Mouse (Mus musculus) ES-E14 (cell line): ENCODE measurements around the gene Cnot6. TPM values are rescaled to one million over a fixed set of nuclear protein-coding genes. Genes with fewer than 3 reads are reported as not detected.

ENCODE experiments used
- DNase-seq: peaks from one replicate; pipeline ENCODE4 v3.0.0-alpha.2; 2013; ENCODE audit warnings: low read depth, low spot score
- H3K27ac ChIP-seq: 2 replicates; pipeline ENCODE4 v1.5.1; 2012; ENCODE audit warnings: low read depth, mild to moderate bottlenecking, low read length, moderate library complexity, mixed read lengths; ENCODE audit not compliant: poor library complexity, insufficient read depth, severe bottlenecking
- H3K36me3 ChIP-seq: 2 replicates; pipeline ENCODE4 v1.6.1; 2012; ENCODE audit warnings: mild to moderate bottlenecking, low read length, moderate library complexity, mixed read lengths; ENCODE audit not compliant: control insufficient read depth, poor library complexity, insufficient read depth, severe bottlenecking
- H3K4me1 ChIP-seq, 2 experiments: fragments of 150-350 bp in 1 of 2; sonication (generic) in 1 of 2; 2 replicates each; pipeline ENCODE4 v1.6.1; 2012; ENCODE audit warnings: low read length in 2 of 2, mild to moderate bottlenecking in 1 of 2, mixed read lengths in 1 of 2; ENCODE audit not compliant: control insufficient read depth in 2 of 2, insufficient read depth in 2 of 2, poor library complexity in 1 of 2
- H3K4me3 ChIP-seq, 2 experiments: fragments of 150-350 bp in 1 of 2; sonication (generic) in 1 of 2; 2 replicates each; pipeline ENCODE4 v1.5.1; 2012; ENCODE audit warnings: low read length in 2 of 2, low read depth in 1 of 2, mild to moderate bottlenecking in 1 of 2, mixed read lengths in 1 of 2; ENCODE audit not compliant: insufficient read depth in 1 of 2, poor library complexity in 1 of 2, severe bottlenecking in 1 of 2
- H3K9ac ChIP-seq: 2 replicates; pipeline ENCODE4 v1.6.1; 2012; ENCODE audit warnings: low read depth, mild to moderate bottlenecking, low read length, mixed read lengths; ENCODE audit not compliant: poor library complexity, insufficient read depth, severe bottlenecking
- H3K9me3 ChIP-seq: fragments of 150-350 bp; sonication (generic); 2 replicates; pipeline ENCODE4 v1.6.1; 2012; ENCODE audit warnings: low read depth, mild to moderate bottlenecking, low read length; ENCODE audit not compliant: control insufficient read depth, insufficient read depth
- CHD2 ChIP-seq: IDR thresholded peaks from 2 replicates; pipeline ENCODE4 v1.6.1; 2014; ENCODE audit warnings: mild to moderate bottlenecking, low read depth, low read length, inconsistent platforms
- HCFC1 ChIP-seq: IDR thresholded peaks from 2 replicates; pipeline ENCODE4 v1.6.1; 2012; ENCODE audit warnings: low read length, inconsistent platforms, borderline replicate concordance; ENCODE audit not compliant: insufficient read depth
- MAFK ChIP-seq: IDR thresholded peaks from 2 replicates; pipeline ENCODE4 v1.6.1; 2014; ENCODE audit warnings: mild to moderate bottlenecking, low read depth, low read length, inconsistent platforms; ENCODE audit not compliant: insufficient read depth
- ZC3H11A ChIP-seq: IDR thresholded peaks from 2 replicates; pipeline ENCODE4 v1.6.1; 2012; ENCODE audit warnings: low read depth, mild to moderate bottlenecking, inconsistent platforms, low read length, borderline replicate concordance
- ZNF384 ChIP-seq: IDR thresholded peaks from 2 replicates; pipeline ENCODE4 v1.6.1; 2012; ENCODE audit warnings: low read depth, low read length, inconsistent platforms
- in situ Hi-C, 2 experiments: fragments of 600-800 bp; cut with MboI; formaldehyde crosslinking; loops; one replicate each; pipeline ENCODE4 v1.15.1; 2025; ENCODE audit warnings: low sequenced_read_pairs in 2 of 2, inconsistent platforms in 1 of 2; ENCODE audit not compliant: unreplicated experiment in 2 of 2
- total RNA-seq: library from RNA; depleted of rRNA; stranded (reverse); fragments of 300-350 nt; gene quantifications from 2 replicates; pipeline ENCODE4 v1.2.3, GENCODE M21; 2012; rRNA removed

Gene Cnot6
- total RNA-seq, 1 experiment, result 45.8 TPM

GRCm38 (mm10) chr11:49631154-49631553 is 81.4 kb downstream of the Cnot6 start:
- H3K4me1 ChIP-seq, result peaks cover 0 to 3% of the 10 kb centered on the region in 2 experiments; a peak in 1 of 4 replicates
- TF ChIP-seq HCFC1, result no peak
- TF ChIP-seq CHD2, result no peak
- TF ChIP-seq ZC3H11A, result no peak
- TF ChIP-seq ZNF384, result no peak
- no peak for TF ChIP-seq MAFK

GRCm38 (mm10) chr11:49626748-49627147 is 85.8 kb downstream of the Cnot6 start:
- TF ChIP-seq MAFK (no peak), CHD2 (no peak), ZC3H11A (no peak), HCFC1 (no peak), ZNF384 (no peak)
- Histone ChIP-seq H3K9me3 (no peaks in the 10 kb centered on the region), H3K9ac (no peak overlapping the region), H3K27ac (no peak overlapping the region), H3K36me3 (no peaks in the 10 kb centered on the region), H3K4me1 (peaks cover 0 to 5% of the 10 kb centered on the region in 2 experiments; a peak in 1 of 4 replicates), H3K4me3 (no peak overlapping the region)
- no peak for DNase-seq
- in situ Hi-C loops, result no loop called here

More at GRCm38 (mm10) chr11:49631154-49631553, 81.4 kb downstream of the Cnot6 start:
- H3K36me3 ChIP-seq, result no peaks in the 10 kb centered on the region
- no peak for DNase-seq
- no peak overlapping the region for H3K4me3 ChIP-seq
- no peaks in the 10 kb centered on the region for H3K9me3 ChIP-seq
- H3K9ac ChIP-seq, result no peak overlapping the region
- no peak overlapping the region for H3K27ac ChIP-seq
- in situ Hi-C loops, result no loop called here

GRCm38 (mm10) chr11:49625863-49626262 is 86.7 kb downstream of the Cnot6 start:
- H3K27ac ChIP-seq, result no peak overlapping the region
- peak overlapping the region in 1 of 2 experiments; percentile 24; a peak in 1 of 4 replicates for H3K4me3 ChIP-seq
- no peak for TF ChIP-seq CHD2
- no peak for TF ChIP-seq HCFC1
- no peak for TF ChIP-seq ZC3H11A
- no peaks in the 10 kb centered on the region for H3K9me3 ChIP-seq
- no peak for DNase-seq
- H3K9ac ChIP-seq, result no peak overlapping the region
- H3K4me1 ChIP-seq, result peaks cover 0 to 5% of the 10 kb centered on the region in 2 experiments; a peak in 1 of 4 replicates
- in situ Hi-C loops, result no loop called here
- no peaks in the 10 kb centered on the region for H3K36me3 ChIP-seq

GRCm38 (mm10) chr11:49624156-49624555 is 88.4 kb downstream of the Cnot6 start:
- Histone ChIP-seq H3K9ac (no peak overlapping the region), H3K27ac (no peak overlapping the region), H3K9me3 (no peaks in the 10 kb centered on the region), H3K36me3 (no peaks in the 10 kb centered on the region), H3K4me1 (peaks cover 0 to 5% of the 10 kb centered on the region in 2 experiments; a peak in 1 of 4 replicates), H3K4me3 (no peak overlapping the region)
- DNase-seq, result no peak
- in situ Hi-C loops, result no loop called here
- TF ChIP-seq CHD2 (no peak), HCFC1 (no peak), MAFK (no peak), ZC3H11A (no peak), ZNF384 (no peak)

GRCm38 (mm10) chr11:49621953-49622352 is 90.6 kb downstream of the Cnot6 start:
- Histone ChIP-seq H3K36me3 (no peaks in the 10 kb centered on the region), H3K4me1 (peaks cover 0 to 5% of the 10 kb centered on the region in 2 experiments; a peak in 1 of 4 replicates), H3K9ac (no peak overlapping the region), H3K27ac (no peak overlapping the region), H3K9me3 (no peaks in the 10 kb centered on the region), H3K4me3 (no peak overlapping the region)
- DNase-seq, result no peak
- in situ Hi-C loops, result no loop called here
- TF ChIP-seq ZNF384, result no peak
- TF ChIP-seq CHD2, result no peak
- no peak for TF ChIP-seq HCFC1
- TF ChIP-seq MAFK, result no peak
- no peak for TF ChIP-seq ZC3H11A

Other genes with a start within 250 kb of the Cnot6 start
- not detected in 2 replicates for gene Olfr1386, start 247.7 kb downstream of the Cnot6 start, total RNA-seq
- 0.04 and 0.26 TPM in 2 replicates for gene Olfr1385, start 223.7 kb downstream of the Cnot6 start, total RNA-seq
- gene Olfr1384, start 206.0 kb downstream of the Cnot6 start, total RNA-seq, result not detected in 2 replicates
- gene Olfr1383, start 193.1 kb downstream of the Cnot6 start, total RNA-seq, result not detected in 2 replicates
- gene Olfr1382, start 184.5 kb downstream of the Cnot6 start, total RNA-seq, result not detected in 2 replicates
- not detected in 2 replicates for gene Olfr1381, start 169.3 kb downstream of the Cnot6 start, total RNA-seq
- not detected in 2 replicates for gene Olfr1380, start 155.8 kb downstream of the Cnot6 start, total RNA-seq
- 4.3 and 6.7 TPM in 2 replicates for gene Flt4, start 103.5 kb downstream of the Cnot6 start, total RNA-seq
- 1.4 and 1.6 TPM in 2 replicates for gene Scgb3a1, start 49.1 kb downstream of the Cnot6 start, total RNA-seq
- gene Gfpt2, start 81.5 kb upstream of the Cnot6 start, total RNA-seq, result 28.0 and 37.1 TPM in 2 replicates
- 27.8 and 28.1 TPM in 2 replicates for gene Mapk9, start 134.0 kb upstream of the Cnot6 start, total RNA-seq
- gene Rasgef1c, start 189.1 kb upstream of the Cnot6 start, total RNA-seq, result 0.76 and 0.79 TPM in 2 replicates